In the genomic region with DNA sequence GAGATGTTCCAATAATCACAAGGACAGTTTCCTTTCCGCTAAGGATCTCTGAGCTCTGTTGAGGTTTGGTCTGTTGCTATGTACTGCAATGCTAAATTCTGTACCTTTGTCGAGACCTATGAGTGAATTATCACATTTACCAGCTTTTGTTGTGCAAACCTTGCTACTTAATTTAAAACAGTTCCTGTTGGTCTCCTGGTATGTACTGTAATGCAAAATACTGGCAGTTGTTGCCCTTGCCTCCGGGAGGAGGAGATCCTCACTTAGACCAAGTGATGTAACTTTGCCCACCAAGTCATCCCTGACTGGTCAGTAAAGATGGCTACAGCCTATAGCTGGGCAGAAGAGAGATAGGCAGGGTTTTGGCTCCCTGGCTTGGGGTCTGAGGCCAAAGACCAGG, we compare ENCODE assay signal across 8 mouse cellular contexts. TPM values are rescaled to one million over a fixed set of nuclear protein-coding genes. Genes with fewer than 3 reads are reported as not detected.
A peak's percentile ranks its signal among the peaks of the same experiment; 100 is the strongest.
DNase-seq lines count a peak whose midpoint lies in the region; ATAC-seq and TF ChIP-seq lines count a peak whose summit lies in the region.

TSS of gene Ssr2 (plus strand) at position 337 of the 400 bp plus-strand sequence.

- ATAC-seq in erythroid progenitor cell, adult 5-6 weeks (replicated peaks; ENCODE audit: low FRiP score, poor library complexity, severe bottlenecking), result no peak
- no peak for ATAC-seq in limb, embryonic 14.5 days (ENCODE audit: low FRiP score, low read depth)
- ATAC-seq in stomach, embryonic 14.5 days (ENCODE audit: insufficient number of reproducible peaks, insufficient read depth, low FRiP score, low read depth), result no peak

- H3K79me3 ChIP-seq in C2C12 (ENCODE audit: low read depth), result peaks cover 8% of the 10 kb centered on the region

- H3ac ChIP-seq in C2C12 (ENCODE audit: control insufficient read depth, insufficient read length, low read depth), result no peak within 1 kb of the TSS

- H3K4me1 ChIP-seq in ES-Bruce4 (ENCODE audit: control insufficient read depth, insufficient read depth, low read length), result peaks cover 2% of the 10 kb centered on the region
- H3K4me1 ChIP-seq in limb, embryonic 14.5 days (ENCODE audit: control insufficient read depth, insufficient read depth, low read length), result peaks cover 7% of the 10 kb centered on the region
- H3K4me1 ChIP-seq in stomach, embryonic 14.5 days (ENCODE audit: control insufficient read depth, insufficient read depth, low read length), result peaks cover 10% of the 10 kb centered on the region

- no peaks in the 10 kb centered on the region for H3K9me3 ChIP-seq in ES-Bruce4 (replicated peaks; ENCODE audit: control insufficient read depth, insufficient read depth, low read length, poor library complexity, severe bottlenecking)
- H3K9me3 ChIP-seq in limb, embryonic 14.5 days (ENCODE audit: control insufficient read depth, low read length), result no peaks in the 10 kb centered on the region
- H3K9me3 ChIP-seq in stomach, embryonic 14.5 days (ENCODE audit: control insufficient read depth, low read depth, low read length), result no peaks in the 10 kb centered on the region

- TF ChIP-seq POLR2A in ES-Bruce4 (IDR thresholded peaks at IDR 0.05; ENCODE audit: insufficient read depth, low read length), result peak; percentile 13
- no peak for TF ChIP-seq POLR2A in limb, embryonic 14.5 days (IDR thresholded peaks at IDR 0.05; ENCODE audit: borderline replicate concordance, extremely low read depth, insufficient read depth, insufficient read length)

- H3K27me3 ChIP-seq in C2C12 (ENCODE audit: control insufficient read depth, insufficient read depth, insufficient read length) (no peaks in the 10 kb centered on the region), ES-Bruce4 (ENCODE audit: control insufficient read depth, insufficient read depth, low read length, poor library complexity, severe bottlenecking) (no peaks in the 10 kb centered on the region)
- no peaks in the 10 kb centered on the region for H3K27me3 ChIP-seq in limb, embryonic 14.5 days (ENCODE audit: control insufficient read depth, insufficient read depth, low read length)
- H3K27me3 ChIP-seq in stomach, embryonic 14.5 days (ENCODE audit: control insufficient read depth, insufficient read depth, low read length), result no peaks in the 10 kb centered on the region

- TF ChIP-seq CTCF in C2C12 (IDR thresholded peaks at IDR 0.05; ENCODE audit: control insufficient read depth, insufficient read depth, insufficient read length) (no peak), ES-Bruce4 (IDR thresholded peaks at IDR 0.05; ENCODE audit: low read depth, low read length) (no peak)

- no peak for DNase-seq in heart, postnatal 36 days
- no peak for DNase-seq in limb, embryonic 14.5 days (ENCODE audit: low spot score)
- DNase-seq in cerebellum, adult 11-12 months, result no peak
- no peak for DNase-seq in thymus, postnatal 25 days

- peak within 1 kb of the TSS; percentile 99 for H3K27ac ChIP-seq in ES-Bruce4 (ENCODE audit: insufficient read depth, low read length)
- H3K27ac ChIP-seq in limb, embryonic 14.5 days (replicated peaks; ENCODE audit: low read depth, low read length), result no peak within 1 kb of the TSS
- no peak within 1 kb of the TSS for H3K27ac ChIP-seq in stomach, embryonic 14.5 days (ENCODE audit: low read length)

- H3K4me3 ChIP-seq in C2C12 (ENCODE audit: insufficient read depth, poor library complexity, severe bottlenecking), result no peak within 1 kb of the TSS
- peak within 1 kb of the TSS; percentile 90 for H3K4me3 ChIP-seq in ES-Bruce4 (ENCODE audit: low read depth, low read length)
- H3K4me3 ChIP-seq in limb, embryonic 14.5 days (replicated peaks; ENCODE audit: low read length), result no peak within 1 kb of the TSS
- no peak within 1 kb of the TSS for H3K4me3 ChIP-seq in stomach, embryonic 14.5 days (ENCODE audit: low read depth, low read length)

- H3K36me3 ChIP-seq in C2C12 (ENCODE audit: control insufficient read depth, insufficient read depth), result no peaks in the 10 kb centered on the region
- peaks cover 9% of the 10 kb centered on the region for H3K36me3 ChIP-seq in ES-Bruce4 (ENCODE audit: control insufficient read depth, insufficient read depth, low read length, poor library complexity, severe bottlenecking)
- no peaks in the 10 kb centered on the region for H3K36me3 ChIP-seq in limb, embryonic 14.5 days (ENCODE audit: control insufficient read depth, insufficient read depth, low read length)
- H3K36me3 ChIP-seq in stomach, embryonic 14.5 days (ENCODE audit: control insufficient read depth, insufficient read depth, low read length), result no peaks in the 10 kb centered on the region

- H3K79me2 ChIP-seq in C2C12 (ENCODE audit: control insufficient read depth, insufficient read depth), result peaks cover 11% of the 10 kb centered on the region

- intact Hi-C loops in heart, postnatal 36 days (cut with DNase I), result no loop called here

- peak within 1 kb of the TSS; percentile 93 for H3K9ac ChIP-seq in ES-Bruce4 (ENCODE audit: low read depth, poor library complexity, severe bottlenecking)
- no peak within 1 kb of the TSS for H3K9ac ChIP-seq in limb, embryonic 14.5 days (ENCODE audit: low read depth, low read length, severe bottlenecking)
- H3K9ac ChIP-seq in stomach, embryonic 14.5 days (replicated peaks; ENCODE audit: low read depth, low read length), result no peak within 1 kb of the TSS

- 78% methylated on average over 3 of the region's 3 CpGs for WGBS in limb, embryonic 14.5 days
- 80% methylated on average over 3 of the region's 3 CpGs for WGBS in stomach, embryonic 14.5 days

- no peak within 1 kb of the TSS for H3K4me2 ChIP-seq in limb, embryonic 14.5 days (replicated peaks; ENCODE audit: low read depth, low read length, severe bottlenecking)
- no peak within 1 kb of the TSS for H3K4me2 ChIP-seq in stomach, embryonic 14.5 days (replicated peaks; ENCODE audit: low read depth, low read length)

- peak; percentile 83 for TF ChIP-seq EP300 in ES-Bruce4 (IDR thresholded peaks at IDR 0.05; ENCODE audit: insufficient read depth, low read depth, low read length)

TF ChIP-seq in C2C12, 6 proteins besides CTCF, POLR2A, EP300 and RAD21:
- TF ChIP-seq FOSL1 (IDR thresholded peaks at IDR 0.05; ENCODE audit: insufficient read depth, low read length, poor library complexity, severe bottlenecking) (no peak), MYOD1 (IDR thresholded peaks at IDR 0.05; ENCODE audit: control insufficient read depth, insufficient read length, low read depth) (no peak), MAX (IDR thresholded peaks at IDR 0.05) (no peak), MYOG (IDR thresholded peaks at IDR 0.05; ENCODE audit: control insufficient read depth, extremely low read depth, insufficient read length) (no peak)
TF ChIP-seq in C2C12: peak in this region for 0.

RNA-seq across cellular contexts. Expression of gene Ssr2, which starts in this region (rescaled TPM):
- 351 TPM for polyA plus RNA-seq in C2C12 (2012; fragmentation: generic; extraction: Trizol)
- 348 and 382 TPM in 2 replicates for polyA plus RNA-seq in ES-Bruce4 (2011; ENCODE audit: insufficient read depth, insufficient read length, low read depth, missing spikeins)
- total RNA-seq in erythroid progenitor cell, adult 5-6 weeks (2015; ENCODE audit: low replicate concordance), result 97.7 and 101 TPM in 2 replicates
- 23.9 and 50.2 TPM in 2 replicates for total RNA-seq in erythroid progenitor cell, adult 5-6 weeks (2017; ENCODE audit: low replicate concordance)
- total RNA-seq in heart, postnatal 36 days (2021), result 10 to 100 TPM; 70.7 to 73.8 TPM
- polyA plus RNA-seq in limb, embryonic 14.5 days (2012; rRNA removed), result 422 and 466 TPM in 2 replicates
- 307 and 325 TPM in 2 replicates for polyA plus RNA-seq in limb, embryonic 14.5 days (2014; fragmentation: Nextera tagmentation; extraction: Ambion mirVana)
- polyA plus RNA-seq in stomach, embryonic 14.5 days (2014; fragmentation: Nextera tagmentation; extraction: Ambion mirVana), result 295 and 301 TPM in 2 replicates
